Mouse (Mus musculus) cerebellum, adult 18-20 months (tissue): ENCODE results near the gene Shisa6.

Source experiments
- DNase-seq, 2 experiments: peaks; one replicate each; pipeline ENCODE4 v3.0.0; 2021

Shisa6 gene

DNA sequence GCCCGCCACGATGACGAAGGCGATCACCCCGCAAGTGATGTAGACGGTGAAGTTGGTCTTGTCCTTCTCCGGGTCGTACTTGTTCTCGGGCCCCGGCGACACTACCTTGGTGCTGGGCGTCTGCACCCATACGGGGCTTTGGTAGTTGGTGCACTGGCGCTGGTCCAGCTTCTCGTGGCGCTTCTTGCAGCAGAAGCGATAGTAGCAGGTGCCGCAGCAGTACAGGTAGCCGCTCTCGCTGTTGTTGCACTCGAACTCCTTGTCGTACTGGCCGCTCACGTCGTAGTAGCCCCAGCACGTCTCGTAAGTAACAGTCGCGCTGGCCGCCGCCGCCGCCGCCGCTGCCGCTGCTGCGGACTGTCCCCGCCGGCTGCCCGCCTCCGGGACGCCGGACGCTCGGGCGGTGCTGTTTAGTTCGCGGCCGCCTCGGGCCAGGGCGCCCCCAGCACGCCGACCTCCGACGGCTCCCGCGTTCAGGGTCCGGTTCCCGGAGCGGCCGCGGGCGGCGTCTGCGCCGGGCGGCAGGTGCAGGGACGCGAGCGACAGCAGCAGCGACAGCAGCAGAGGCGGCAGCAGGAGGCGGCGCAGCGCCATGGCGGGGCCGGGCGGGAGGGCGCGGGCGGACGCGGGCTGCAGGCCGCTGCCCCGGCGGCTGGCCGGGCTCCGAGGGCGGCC, at the start of gene Shisa6:
Shisa6 (minus strand) TSS at position 594 of the 675 bp plus-strand sequence.
- DNase-seq: no peak

DNA sequence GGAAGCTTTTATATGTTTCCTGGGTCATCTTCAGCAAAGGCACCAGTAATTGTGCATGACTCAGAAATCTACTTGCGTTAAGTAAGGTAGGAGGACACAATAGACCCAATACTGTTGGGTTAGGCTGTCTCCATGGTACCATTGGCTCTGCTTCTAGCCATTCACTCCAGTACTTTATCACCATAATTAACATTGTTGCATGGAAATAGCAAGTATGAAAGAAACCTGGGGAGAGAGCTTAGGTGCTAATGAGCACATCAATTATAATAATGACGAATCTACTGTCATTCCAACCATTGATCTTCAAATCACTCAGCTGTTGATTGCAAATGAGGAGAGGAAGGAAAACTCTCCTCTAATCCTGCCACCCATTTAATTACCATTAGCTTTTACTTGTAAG, 48.1 kb upstream of the Shisa6 start:
- no peak for DNase-seq

- DNase-seq: no peak
Observed at GRCm38 (mm10) chr11:66569045-66569444, 43.3 kb upstream of the Shisa6 start.

DNA sequence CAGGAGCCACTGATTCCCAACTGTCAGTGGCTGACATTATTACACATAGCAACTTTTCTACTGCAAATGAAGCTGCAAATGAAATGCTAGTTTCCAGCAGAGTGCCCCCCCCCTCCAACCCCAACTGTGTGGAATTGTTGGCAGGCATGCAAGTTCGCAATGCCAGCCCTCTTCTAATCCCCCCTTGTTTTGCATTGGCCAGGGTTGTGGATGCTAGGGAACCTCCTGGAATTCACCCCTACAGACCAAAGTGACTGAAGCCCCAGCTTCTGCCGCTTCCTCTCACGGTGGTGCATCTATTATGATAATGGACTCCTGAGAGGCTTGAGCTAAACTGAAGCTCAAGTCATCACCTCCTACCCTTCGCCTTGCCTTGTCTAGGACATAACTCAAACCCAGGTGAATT, 42.6 kb upstream of the Shisa6 start:
- no peak for DNase-seq

GRCm38 (mm10) chr11:66567382-66567781, 41.6 kb upstream of the Shisa6 start:
- DNase-seq: no peak

- no peak for DNase-seq
Observed at GRCm38 (mm10) chr11:66562274-66562673, 36.5 kb upstream of the Shisa6 start.

DNA sequence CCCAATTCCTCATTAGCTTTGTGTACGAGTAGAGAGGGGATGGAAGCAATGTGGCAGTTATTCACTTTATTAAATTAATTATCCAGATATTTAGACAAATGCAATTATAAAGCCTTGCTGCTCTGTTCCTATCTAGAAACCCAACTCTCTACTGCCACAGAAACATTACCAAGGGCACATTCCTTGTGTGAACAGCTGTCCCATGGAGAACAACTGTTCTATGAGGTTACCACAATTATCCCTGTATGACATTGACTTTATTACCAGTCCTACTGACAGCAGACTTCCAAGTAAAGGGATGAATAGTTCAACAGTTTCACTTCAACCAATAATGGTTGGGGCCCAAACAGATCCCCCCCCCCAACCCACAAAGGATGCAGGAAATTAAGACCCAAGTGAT, 12.1 kb upstream of the Shisa6 start:
- no peak for DNase-seq

DNA sequence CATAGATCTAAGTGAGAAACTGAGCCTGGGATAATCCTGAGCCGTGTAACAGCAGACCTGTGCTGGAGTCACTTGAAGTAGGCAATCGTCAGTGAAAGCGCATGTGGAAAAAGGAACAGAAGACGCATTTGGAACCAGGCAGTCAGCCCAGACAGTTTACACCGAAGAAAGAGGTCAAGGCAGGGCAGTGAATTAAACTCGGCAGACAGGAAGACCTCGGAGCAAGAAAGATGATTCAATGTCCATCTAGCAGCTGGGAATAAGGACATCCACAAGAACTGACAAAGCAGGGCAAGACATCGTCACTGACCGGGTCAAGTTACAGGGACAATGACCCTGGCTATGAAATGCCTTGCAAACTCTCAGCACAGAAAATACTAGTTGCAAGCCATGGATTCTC, 10.1 kb upstream of the Shisa6 start:
- no peak for DNase-seq

- DNase-seq: no peak
Observed at GRCm38 (mm10) chr11:66535156-66535555, 9.4 kb upstream of the Shisa6 start.

GRCm38 (mm10) chr11:66534291-66534690, 8.5 kb upstream of the Shisa6 start:
- DNase-seq: no peak

DNA sequence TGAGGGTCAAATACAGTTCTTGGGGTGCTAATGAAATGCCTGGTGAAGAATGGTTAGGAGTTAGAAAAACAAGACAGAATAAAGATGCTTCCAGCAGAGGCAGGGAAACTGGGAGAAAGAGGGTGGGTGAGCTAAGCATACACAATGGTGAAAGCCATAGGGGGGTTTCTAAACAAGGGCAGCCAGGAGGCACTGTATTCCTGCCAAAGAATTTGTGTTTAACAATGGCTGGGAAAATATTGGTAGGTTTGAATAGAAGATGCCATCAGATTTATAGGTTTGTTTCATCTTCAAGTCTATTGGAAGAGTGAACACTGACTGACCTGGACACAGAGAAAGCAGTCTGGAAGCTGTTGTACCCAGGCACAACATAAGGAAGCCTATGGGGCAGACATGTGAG, 2.4 kb upstream of the Shisa6 start:
- no peak for DNase-seq

GRCm38 (mm10) chr11:66527343-66527742, 1.6 kb upstream of the Shisa6 start:
- DNase-seq: no peak

DNA sequence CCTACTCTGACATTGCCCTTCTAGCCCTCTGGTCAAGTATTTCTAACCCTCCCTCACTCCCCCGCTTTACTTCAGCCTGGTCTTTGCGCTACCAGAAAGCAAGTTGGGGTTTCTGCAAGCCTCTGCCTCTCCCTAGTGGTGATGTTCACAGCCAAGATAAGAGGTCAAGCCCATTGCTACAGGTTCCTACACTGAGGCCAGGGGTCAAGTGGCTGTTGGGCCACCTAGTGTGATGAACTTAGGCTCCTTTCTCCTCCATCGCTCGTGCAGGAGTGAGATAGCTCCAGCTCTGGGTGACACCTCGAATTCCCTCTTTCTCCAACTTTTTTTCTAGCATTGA, 1.2 kb upstream of the Shisa6 start:
- DNase-seq: no peak

DNA sequence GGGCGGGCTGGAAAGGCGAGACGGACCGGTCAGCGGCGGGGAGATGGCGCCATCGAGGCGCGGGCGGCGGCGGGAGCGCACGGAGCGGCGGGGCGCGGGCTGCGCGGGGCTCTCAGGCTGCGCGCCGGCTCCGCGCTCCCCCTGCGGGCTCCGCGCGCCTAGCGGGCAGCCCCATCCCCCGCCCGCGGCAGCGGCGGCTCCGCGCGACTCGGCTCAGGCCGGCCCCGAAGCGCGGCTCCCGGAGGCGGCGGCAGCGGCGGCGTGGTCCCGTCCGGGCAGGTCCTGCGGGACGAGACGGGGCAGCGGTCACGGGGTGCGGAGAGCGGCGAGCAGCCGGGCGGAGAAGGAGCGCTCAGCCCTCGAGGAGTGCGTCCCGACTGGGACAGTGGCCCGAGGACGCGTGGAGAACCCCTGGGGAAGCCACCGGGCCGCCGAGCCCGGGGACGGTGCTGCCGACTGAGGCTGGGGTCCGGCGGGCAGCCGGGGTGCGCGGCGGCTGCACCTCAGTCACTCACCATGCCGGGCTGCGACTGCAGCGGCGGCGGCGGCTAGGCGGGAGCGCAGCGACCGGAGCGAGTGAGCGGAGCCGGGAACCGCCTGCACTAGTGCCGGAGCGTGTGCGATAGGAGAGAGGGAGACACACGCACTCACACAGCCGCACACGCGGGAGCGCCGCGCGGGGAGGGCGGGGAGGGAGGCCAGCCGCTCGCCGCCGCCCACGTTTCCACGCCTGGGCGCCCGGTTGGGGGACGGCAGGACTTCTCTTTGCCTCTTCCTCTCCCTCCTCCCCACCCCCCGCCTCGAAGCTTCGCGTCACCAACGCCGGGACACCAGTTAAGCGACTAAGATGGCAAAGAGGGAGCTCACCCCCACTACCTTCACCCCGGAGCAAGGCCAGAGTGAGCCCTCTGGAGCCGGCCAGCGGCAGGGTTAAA, 549 bp upstream of the Shisa6 start:
- peak in 1 of 2 experiments; percentile 18 for DNase-seq

GRCm38 (mm10) chr11:66524251-66524650, 1.5 kb downstream of the Shisa6 start:
- DNase-seq: no peak

DNA sequence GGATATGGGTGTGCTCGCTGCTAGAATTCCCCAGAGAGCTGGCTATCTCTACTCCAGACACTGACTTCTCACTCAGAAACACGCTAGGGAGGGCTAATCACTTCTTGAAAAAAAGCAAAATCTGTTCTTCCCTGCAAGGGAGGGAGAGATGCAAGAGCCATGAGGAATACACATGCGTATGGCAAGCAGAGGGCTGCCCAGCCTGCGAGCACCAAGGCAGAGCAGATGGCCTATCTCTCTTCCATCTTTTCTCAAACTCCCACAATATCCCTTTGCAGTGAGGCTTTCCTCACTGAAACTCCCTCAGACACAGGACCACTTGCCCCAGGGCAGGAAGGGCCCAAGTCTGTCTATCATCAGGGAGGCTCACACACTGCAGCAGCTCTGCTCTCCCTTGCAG, 3.4 kb downstream of the Shisa6 start:
- DNase-seq: no peak

DNA sequence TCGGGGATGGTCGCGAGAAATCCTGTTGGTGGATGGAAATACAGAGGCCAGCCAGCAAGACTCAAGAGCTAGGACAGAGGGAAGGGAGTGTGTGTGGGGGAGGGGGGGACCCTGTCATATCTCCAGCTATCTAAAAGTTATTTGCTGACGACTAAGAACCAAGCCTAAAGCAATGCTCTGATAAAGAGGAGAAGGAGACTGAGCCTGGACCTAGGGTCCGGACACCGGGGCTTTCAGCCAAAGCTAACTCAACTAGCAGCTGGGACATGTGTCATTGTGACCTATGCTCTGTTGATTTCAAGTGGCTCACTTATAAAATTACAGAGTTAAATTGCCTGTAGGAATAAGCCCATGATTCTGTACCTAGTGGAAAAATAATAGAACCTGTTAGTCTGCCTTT, 6.4 kb downstream of the Shisa6 start:
- DNase-seq: no peak

DNA sequence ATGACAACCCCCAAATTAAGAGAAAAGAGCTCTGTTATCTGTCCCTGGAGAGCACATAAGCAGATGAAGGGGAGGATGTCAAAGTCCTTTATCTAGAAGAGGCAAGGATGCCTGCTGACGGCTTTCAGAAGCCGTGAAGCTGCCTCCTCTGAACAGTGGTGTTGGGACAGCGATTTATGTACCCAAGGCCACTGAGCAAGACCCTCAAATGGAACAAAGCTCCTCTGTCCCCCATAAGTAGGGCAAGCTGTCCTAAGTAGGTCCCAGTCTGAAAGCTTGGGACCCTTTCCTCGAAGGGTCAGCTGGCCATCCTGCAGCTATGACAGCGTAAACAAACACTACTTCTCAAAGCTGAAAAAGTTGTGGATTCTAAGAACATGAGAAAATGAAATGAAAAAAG, 11.4 kb downstream of the Shisa6 start:
- DNase-seq: no peak

DNA sequence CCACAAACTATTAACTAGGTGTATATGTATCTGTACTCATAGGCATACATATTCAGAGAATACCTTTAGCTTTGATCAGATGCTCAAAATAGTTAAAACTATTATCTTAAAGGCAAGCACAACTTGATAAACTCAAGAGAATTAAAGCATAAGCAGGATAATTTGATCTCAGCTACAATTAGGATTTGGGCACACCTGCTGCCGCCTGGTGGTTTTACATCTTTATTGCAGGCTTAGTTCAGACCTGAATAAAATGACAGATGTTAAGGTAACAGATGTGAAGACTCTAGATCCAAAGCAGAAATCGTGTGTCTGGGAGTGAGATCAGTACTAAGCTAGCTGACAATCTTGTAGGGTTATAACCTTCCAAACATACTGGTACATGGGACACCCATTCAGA, 24.8 kb downstream of the Shisa6 start:
- DNase-seq: no peak

GRCm38 (mm10) chr11:66498857-66499445, 26.8 kb downstream of the Shisa6 start:
- DNase-seq: no peak

- no peak for DNase-seq
Observed at GRCm38 (mm10) chr11:66496235-66496634, 29.5 kb downstream of the Shisa6 start.

GRCm38 (mm10) chr11:66494391-66494790, 31.4 kb downstream of the Shisa6 start:
- no peak for DNase-seq

GRCm38 (mm10) chr11:66487765-66488164, 38.0 kb downstream of the Shisa6 start:
- no peak for DNase-seq

GRCm38 (mm10) chr11:66482501-66482900, 43.3 kb downstream of the Shisa6 start:
- no peak for DNase-seq
